9 mouse cellular contexts compared by ENCODE assay signal in the genomic region with DNA sequence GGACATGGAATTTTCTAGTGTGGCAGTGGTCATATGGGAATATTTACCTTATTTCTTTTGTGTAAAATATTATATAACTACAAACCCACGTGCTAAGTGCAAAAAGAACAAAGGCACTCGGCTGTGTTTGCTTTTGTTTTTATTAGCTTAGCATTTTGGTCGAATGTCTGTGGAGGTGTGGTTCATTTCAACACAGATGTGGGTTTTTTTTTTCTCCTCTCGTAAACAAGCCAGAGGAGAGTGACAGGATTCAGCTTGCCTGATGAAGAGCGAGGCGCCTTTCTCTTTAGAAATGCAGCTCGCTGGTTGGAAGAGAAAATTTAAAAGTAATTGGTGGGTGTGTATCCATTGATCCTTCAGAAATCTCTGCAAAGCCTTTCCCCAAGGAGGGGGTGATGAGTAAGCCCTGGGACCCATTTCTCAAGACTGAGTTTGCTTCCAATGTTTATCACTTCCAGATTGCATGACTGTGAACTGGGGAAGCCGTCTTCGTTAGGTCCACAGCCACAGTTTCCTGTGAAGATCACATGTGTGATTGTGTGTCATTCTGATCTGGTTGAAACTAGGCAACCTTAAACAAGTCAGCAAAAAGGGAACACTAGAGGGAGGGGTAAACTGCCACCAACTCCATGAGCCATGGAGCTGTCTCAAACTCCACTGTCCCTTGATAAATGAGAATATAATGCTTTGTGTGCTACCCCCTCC. TPM values are rescaled to one million over a fixed set of nuclear protein-coding genes. Genes with fewer than 3 reads are reported as not detected.
DNase-seq lines count a peak whose midpoint lies in the region; ATAC-seq and TF ChIP-seq lines count a peak whose summit lies in the region.
"Had no signal": no experiment of that assay in that cellular context is flagged by ENCODE, and none has a peak within 500 bp of the region (broad histone marks: within the 10 kb centered on the region; RNA-seq: fewer than 3 reads in every experiment).

No protein-coding gene starts in this region.

- 0 out of 2 replicates have a peak overlapping the region, but pooled peaks have one; percentile 4 for H3K27ac ChIP-seq in forebrain, embryonic 10.5 days
- H3K27ac ChIP-seq in forebrain, postnatal 0 days (ENCODE audit: low read depth, low read length) = no peak overlapping the region
- peak overlapping the region; percentile 92 for H3K27ac ChIP-seq in lung, embryonic 15.5 days
- no peak overlapping the region for H3K27ac ChIP-seq in midbrain, embryonic 16.5 days (ENCODE audit: low read length)
- H3K27ac ChIP-seq in forebrain, embryonic 14.5 days (ENCODE audit: low read depth, low read length) = no peak overlapping the region
- H3K27ac ChIP-seq: liver, embryonic 14.5 days had no signal

- 53% methylated on average over 9 of the region's 9 CpGs for WGBS in forebrain, embryonic 10.5 days
- WGBS in forebrain, postnatal 0 days = 30% methylated on average over 9 of the region's 9 CpGs
- 15% methylated on average over 9 of the region's 9 CpGs for WGBS in lung, embryonic 15.5 days
- WGBS in midbrain, embryonic 16.5 days = 54% methylated on average over 9 of the region's 9 CpGs
- 32% methylated on average over 9 of the region's 9 CpGs for WGBS in forebrain, embryonic 14.5 days

- H3K4me3 ChIP-seq in forebrain, embryonic 10.5 days = no peak overlapping the region
- H3K4me3 ChIP-seq in forebrain, postnatal 0 days (ENCODE audit: low read depth, low read length) = no peak overlapping the region
- H3K4me3 ChIP-seq in lung, embryonic 15.5 days = peak overlapping the region; percentile 45
- H3K4me3 ChIP-seq in midbrain, embryonic 16.5 days (ENCODE audit: low read depth, low read length) = no peak overlapping the region
- H3K4me3 ChIP-seq in forebrain, embryonic 14.5 days (ENCODE audit: low read depth, low read length) = no peak overlapping the region

- H3K36me3 ChIP-seq in forebrain, embryonic 10.5 days (replicated peaks) = no peaks in the 10 kb centered on the region
- no peaks in the 10 kb centered on the region for H3K36me3 ChIP-seq in forebrain, postnatal 0 days (ENCODE audit: insufficient read depth)
- no peaks in the 10 kb centered on the region for H3K36me3 ChIP-seq in lung, embryonic 15.5 days
- no peaks in the 10 kb centered on the region for H3K36me3 ChIP-seq in midbrain, embryonic 16.5 days (ENCODE audit: control insufficient read depth, insufficient read depth, low read length)
- H3K36me3 ChIP-seq in forebrain, embryonic 14.5 days (ENCODE audit: control insufficient read depth, insufficient read depth, low read length) = no peaks in the 10 kb centered on the region

- no peaks in the 10 kb centered on the region for H3K9me3 ChIP-seq in forebrain, embryonic 10.5 days
- H3K9me3 ChIP-seq in forebrain, postnatal 0 days (ENCODE audit: low read length) = no peaks in the 10 kb centered on the region
- no peaks in the 10 kb centered on the region for H3K9me3 ChIP-seq in lung, embryonic 15.5 days
- no peaks in the 10 kb centered on the region for H3K9me3 ChIP-seq in midbrain, embryonic 16.5 days (replicated peaks; ENCODE audit: control insufficient read depth, low read length, poor library complexity, severe bottlenecking)
- no peaks in the 10 kb centered on the region for H3K9me3 ChIP-seq in forebrain, embryonic 14.5 days (replicated peaks; ENCODE audit: control insufficient read depth, low read length)

- TF ChIP-seq CTCF in forebrain, postnatal 0 days (IDR thresholded peaks at IDR 0.05; ENCODE audit: low read depth) = no peak

- H3K4me1 ChIP-seq in forebrain, embryonic 10.5 days = peaks cover 43% of the 10 kb centered on the region
- peaks cover 11% of the 10 kb centered on the region; the same call in 1 of the 2 replicates for H3K4me1 ChIP-seq in forebrain, postnatal 0 days (ENCODE audit: insufficient read depth)
- peaks cover 72% of the 10 kb centered on the region for H3K4me1 ChIP-seq in lung, embryonic 15.5 days
- 0 out of 2 replicates have a peak, but pooled peaks cover 2% of the 10 kb centered on the region for H3K4me1 ChIP-seq in midbrain, embryonic 16.5 days (ENCODE audit: control insufficient read depth, insufficient read depth, low read length)
- peaks cover 5% of the 10 kb centered on the region; the same call in 1 of the 2 replicates for H3K4me1 ChIP-seq in forebrain, embryonic 14.5 days (ENCODE audit: control insufficient read depth, insufficient read depth, low read length)

- intact Hi-C loops in heart, postnatal 25 days (cut with DNase I) = loop anchor here (2.0 kb wide), 1 partner anchor 41 kb away; no protein-coding TSS in a partner anchor

- H3K27me3 ChIP-seq in forebrain, embryonic 10.5 days (ENCODE audit: poor library complexity, severe bottlenecking) = no peaks in the 10 kb centered on the region
- no peaks in the 10 kb centered on the region for H3K27me3 ChIP-seq in forebrain, postnatal 0 days (ENCODE audit: insufficient read depth, low read length)
- no peaks in the 10 kb centered on the region for H3K27me3 ChIP-seq in lung, embryonic 15.5 days
- H3K27me3 ChIP-seq in midbrain, embryonic 16.5 days (ENCODE audit: control insufficient read depth, insufficient read depth, low read depth, low read length) = no peaks in the 10 kb centered on the region
- H3K27me3 ChIP-seq in forebrain, embryonic 14.5 days (replicated peaks; ENCODE audit: control insufficient read depth, insufficient read depth, low read length) = no peaks in the 10 kb centered on the region

- no peak overlapping the region for H3K4me2 ChIP-seq in forebrain, postnatal 0 days (ENCODE audit: low read depth)
- peak overlapping the region; percentile 53 for H3K4me2 ChIP-seq in lung, embryonic 15.5 days
- no peak overlapping the region for H3K4me2 ChIP-seq in midbrain, embryonic 16.5 days (ENCODE audit: low read length)
- H3K4me2 ChIP-seq in forebrain, embryonic 14.5 days (ENCODE audit: low read length) = no peak overlapping the region

- H3K9ac ChIP-seq in forebrain, postnatal 0 days = no peak overlapping the region
- H3K9ac ChIP-seq in lung, embryonic 15.5 days = peak overlapping the region; percentile 51
- H3K9ac ChIP-seq in midbrain, embryonic 16.5 days (ENCODE audit: low read depth, low read length) = no peak overlapping the region
- H3K9ac ChIP-seq in forebrain, embryonic 14.5 days (ENCODE audit: low read length) = no peak overlapping the region
- H3K9ac ChIP-seq: liver, embryonic 14.5 days had no signal

- DNase-seq in forebrain, embryonic 10.5 days (ENCODE audit: extremely low spot score, low spot score) = no peak
- no peak for DNase-seq in forebrain, postnatal 0 days
- DNase-seq in heart, postnatal 25 days (ENCODE audit: low spot score) = peak; percentile 50
- peak; percentile 74 for DNase-seq in thymus, postnatal 0 days (ENCODE audit: low spot score)
- no peak for DNase-seq in forebrain, embryonic 14.5 days (ENCODE audit: low spot score)

- no peak for ATAC-seq in forebrain, postnatal 0 days
- peak; percentile 89 for ATAC-seq in activated CD4-positive, CD25-positive, alpha-beta regulatory T cell, adult 4 months
- ATAC-seq in lung, embryonic 15.5 days (ENCODE audit: borderline replicate concordance, extremely low read depth, low FRiP score, low TSS enrichment) = peak; percentile 43
- no peak for ATAC-seq in midbrain, embryonic 16.5 days
- no peak for ATAC-seq in forebrain, embryonic 14.5 days

RNA-seq across cellular contexts. Expression of a gene that starts 1.8 kb away (rescaled TPM):
- 3.4 and 5.1 TPM in 2 replicates for polyA plus RNA-seq in forebrain, embryonic 10.5 days (2016; fragmentation: Nextera tagmentation; extraction: Ambion mirVana)
- total RNA-seq in forebrain, postnatal 0 days (2014; rRNA removed) = 11.4 and 37.0 TPM in 2 replicates
- 3.8 and 4.3 TPM in 2 replicates for polyA plus RNA-seq in forebrain, postnatal 0 days (2015; fragmentation: Nextera tagmentation; extraction: Ambion mirVana)
- polyA plus RNA-seq in activated CD4-positive, CD25-positive, alpha-beta regulatory T cell, adult 4 months (2017; shearing (Covaris generic)) = 10 to 100 TPM in 1 of 2 experiments, 1 to 10 TPM in 1; 7.5 to 10.5 TPM
- 10 to 100 TPM; 56.1 to 70.8 TPM for total RNA-seq in heart, postnatal 25 days (2021)
- 90.4 and 94.2 TPM in 2 replicates for polyA plus RNA-seq in lung, embryonic 15.5 days (2015; fragmentation: Nextera tagmentation; extraction: Ambion mirVana)
- polyA plus RNA-seq in thymus, postnatal 0 days (2015; fragmentation: Nextera tagmentation; extraction: Ambion mirVana) = 10.4 and 12.8 TPM in 2 replicates
- polyA plus RNA-seq in midbrain, embryonic 16.5 days (2015; fragmentation: Nextera tagmentation; extraction: Ambion mirVana) = 7.5 TPM in 2 replicates
- 3.4 and 3.5 TPM in 2 replicates for polyA plus RNA-seq in forebrain, embryonic 14.5 days (2014; fragmentation: Nextera tagmentation; extraction: Ambion mirVana)

RNA-seq across cellular contexts. Expression of a gene that starts 54.0 kb away (rescaled TPM):
- polyA plus RNA-seq in forebrain, embryonic 10.5 days (2016; fragmentation: Nextera tagmentation; extraction: Ambion mirVana) = not detected in 2 replicates
- total RNA-seq in forebrain, postnatal 0 days (2014; rRNA removed) = not detected in 2 replicates
- not detected in 2 replicates for polyA plus RNA-seq in forebrain, postnatal 0 days (2015; fragmentation: Nextera tagmentation; extraction: Ambion mirVana)
- polyA plus RNA-seq in activated CD4-positive, CD25-positive, alpha-beta regulatory T cell, adult 4 months (2017; shearing (Covaris generic)) = not detected
- not detected for total RNA-seq in heart, postnatal 25 days (2021)
- 0.22 and 0.36 TPM in 2 replicates for polyA plus RNA-seq in lung, embryonic 15.5 days (2015; fragmentation: Nextera tagmentation; extraction: Ambion mirVana)
- not detected in 2 replicates for polyA plus RNA-seq in thymus, postnatal 0 days (2015; fragmentation: Nextera tagmentation; extraction: Ambion mirVana)
- not detected in 2 replicates for polyA plus RNA-seq in midbrain, embryonic 16.5 days (2015; fragmentation: Nextera tagmentation; extraction: Ambion mirVana)
- not detected in 2 replicates for polyA plus RNA-seq in forebrain, embryonic 14.5 days (2014; fragmentation: Nextera tagmentation; extraction: Ambion mirVana)
- polyA plus RNA-seq: liver, embryonic 14.5 days had no signal

Comparison
In these comparisons a context has a peak if more than half of its experiments do, and no peak if none do; other contexts are left out.
1. H3K27ac ChIP-seq: peak in forebrain, embryonic 10.5 days (single experiment) and lung, embryonic 15.5 days (single experiment); none in forebrain, postnatal 0 days (single experiment), midbrain, embryonic 16.5 days (single experiment) and forebrain, embryonic 14.5 days (single experiment).
2. DNase-seq: peak in heart, postnatal 25 days (single experiment) and thymus, postnatal 0 days (single experiment); none in forebrain, embryonic 10.5 days (single experiment), forebrain, postnatal 0 days (single experiment) and forebrain, embryonic 14.5 days (single experiment).
3. ATAC-seq: peak in activated CD4-positive, CD25-positive, alpha-beta regulatory T cell, adult 4 months (single experiment) and lung, embryonic 15.5 days (single experiment); none in forebrain, postnatal 0 days (single experiment), midbrain, embryonic 16.5 days (single experiment) and forebrain, embryonic 14.5 days (single experiment).